Mouse (Mus musculus) MEL (cell line): Measurements from ENCODE around the gene Coro1a.

ENCODE experiments used
- CHD1 ChIP-seq: IDR thresholded peaks from 2 replicates; pipeline ENCODE4 v1.6.1; 2012; ENCODE audit warnings: low read depth, mild to moderate bottlenecking, inconsistent platforms, low read length, improper control_type of control experiment
- CHD2 ChIP-seq: IDR thresholded peaks from 2 replicates; pipeline ENCODE4 v1.6.1; 2011; ENCODE audit warnings: low read length, improper control_type of control experiment
- CTCF ChIP-seq, 3 experiments: IDR thresholded peaks in 2 of 3; conservative IDR thresholded peaks in 1 of 3; 2 replicates each; pipeline ENCODE4 v1.5.1; 2011 to 2012; ENCODE audit warnings: low read length in 3 of 3, low read depth in 2 of 3, mild to moderate bottlenecking in 2 of 3, improper control_type of control experiment in 1 of 3, inconsistent platforms in 1 of 3, mixed read lengths in 1 of 3, moderate library complexity in 1 of 3; ENCODE audit not compliant: control insufficient read depth in 1 of 3, insufficient read depth in 1 of 3, poor library complexity in 1 of 3, severe bottlenecking in 1 of 3
- ELF1 ChIP-seq: IDR thresholded peaks from 2 replicates; pipeline ENCODE4 v1.6.1; 2014; ENCODE audit warnings: low read depth, mild to moderate bottlenecking, inconsistent platforms, low read length, improper control_type of control experiment, moderate library complexity
- ETS1 ChIP-seq: IDR thresholded peaks from 2 replicates; pipeline ENCODE4 v1.6.1; 2012; ENCODE audit warnings: low read depth, mild to moderate bottlenecking, inconsistent platforms, low read length, improper control_type of control experiment, moderate library complexity
- MXI1 ChIP-seq: IDR thresholded peaks from 2 replicates; pipeline ENCODE4 v1.6.1; 2011; ENCODE audit warnings: mild to moderate bottlenecking, low read depth, low read length, improper control_type of control experiment
- MYB ChIP-seq: IDR thresholded peaks from 2 replicates; pipeline ENCODE4 v1.6.1; 2011; ENCODE audit warnings: mild to moderate bottlenecking, low read depth, low read length, improper control_type of control experiment
- NRF1 ChIP-seq: IDR thresholded peaks from 2 replicates; pipeline ENCODE4 v1.6.1; 2014; ENCODE audit warnings: low read depth, mild to moderate bottlenecking, inconsistent platforms, low read length, improper control_type of control experiment, moderate library complexity; ENCODE audit not compliant: poor library complexity, insufficient read depth, severe bottlenecking
- POLR2A ChIP-seq, 2 experiments: IDR thresholded peaks; 2 replicates each; pipeline ENCODE4 v1.6.1; 2011 to 2012; ENCODE audit warnings: low read length in 2 of 2, mild to moderate bottlenecking in 2 of 2, control low read depth in 1 of 2, improper control_type of control experiment in 1 of 2, low read depth in 1 of 2, moderate library complexity in 1 of 2; ENCODE audit not compliant: control insufficient read depth in 1 of 2, insufficient read depth in 1 of 2, poor library complexity in 1 of 2
- POLR2AphosphoS2 ChIP-seq: IDR thresholded peaks from 2 replicates; pipeline ENCODE4 v1.6.1; 2011; ENCODE audit warnings: low read length, improper control_type of control experiment
- SIN3A ChIP-seq: IDR thresholded peaks from 2 replicates; pipeline ENCODE4 v1.6.1; 2012; ENCODE audit warnings: low read length, improper control_type of control experiment, inconsistent platforms
- ZC3H11A ChIP-seq: IDR thresholded peaks from 2 replicates; pipeline ENCODE4 v1.6.1; 2012; ENCODE audit warnings: low read depth, mild to moderate bottlenecking, inconsistent platforms, low read length, improper control_type of control experiment
- ZKSCAN1 ChIP-seq: IDR thresholded peaks from 2 replicates; pipeline ENCODE4 v1.6.1; 2012; ENCODE audit warnings: low read depth, mild to moderate bottlenecking, inconsistent platforms, low read length, improper control_type of control experiment, moderate library complexity
- ZMIZ1 ChIP-seq: IDR thresholded peaks from 2 replicates; pipeline ENCODE4 v1.6.1; 2012; ENCODE audit warnings: low read depth, mild to moderate bottlenecking, inconsistent platforms, low read length, improper control_type of control experiment, moderate library complexity

- TF ChIP-seq ZMIZ1: no peak
- TF ChIP-seq ZC3H11A: no peak
- no peak for TF ChIP-seq SIN3A
- TF ChIP-seq ELF1: no peak
- no peak for TF ChIP-seq MYB
- TF ChIP-seq CTCF (IDR thresholded peaks at IDR 0.05 in 2 of 3, conservative IDR thresholded peaks at IDR 0.05 in 1 of 3; ENCODE audit: control insufficient read depth in 1 of 3, insufficient read depth in 1 of 3, low read depth in 2 of 3, low read length in 3 of 3, poor library complexity in 1 of 3, severe bottlenecking in 1 of 3): no peak
- no peak for TF ChIP-seq NRF1
- no peak for TF ChIP-seq CHD1
- TF ChIP-seq POLR2A (IDR thresholded peaks at IDR 0.05; ENCODE audit: control insufficient read depth in 1 of 2, insufficient read depth in 1 of 2, low read depth in 1 of 2, low read length in 2 of 2, poor library complexity in 1 of 2): no peak
- no peak for TF ChIP-seq ETS1
- no peak for TF ChIP-seq MXI1
- no peak for TF ChIP-seq POLR2AphosphoS2
- no peak for TF ChIP-seq CHD2
- TF ChIP-seq ZKSCAN1: no peak
Observed at GRCm38 (mm10) chr7:126741964-126742482, 34.4 kb upstream of the Coro1a start.
